Mouse (Mus musculus) megakaryocyte-erythroid progenitor cell, adult 5 weeks (primary cell): ENCODE results near the gene Sycp1. TPM values are rescaled to one million over a fixed set of nuclear protein-coding genes. Genes with fewer than 3 reads are reported as not detected.

Source experiments
- polyA plus RNA-seq: library from polyadenylated mRNA; stranded (reverse); fragments of >175 nt; gene quantifications from 2 replicates; pipeline ENCODE4 v1.2.3, GENCODE M21; 2012

The Sycp1 gene
- not detected in 2 replicates for polyA plus RNA-seq

DNA sequence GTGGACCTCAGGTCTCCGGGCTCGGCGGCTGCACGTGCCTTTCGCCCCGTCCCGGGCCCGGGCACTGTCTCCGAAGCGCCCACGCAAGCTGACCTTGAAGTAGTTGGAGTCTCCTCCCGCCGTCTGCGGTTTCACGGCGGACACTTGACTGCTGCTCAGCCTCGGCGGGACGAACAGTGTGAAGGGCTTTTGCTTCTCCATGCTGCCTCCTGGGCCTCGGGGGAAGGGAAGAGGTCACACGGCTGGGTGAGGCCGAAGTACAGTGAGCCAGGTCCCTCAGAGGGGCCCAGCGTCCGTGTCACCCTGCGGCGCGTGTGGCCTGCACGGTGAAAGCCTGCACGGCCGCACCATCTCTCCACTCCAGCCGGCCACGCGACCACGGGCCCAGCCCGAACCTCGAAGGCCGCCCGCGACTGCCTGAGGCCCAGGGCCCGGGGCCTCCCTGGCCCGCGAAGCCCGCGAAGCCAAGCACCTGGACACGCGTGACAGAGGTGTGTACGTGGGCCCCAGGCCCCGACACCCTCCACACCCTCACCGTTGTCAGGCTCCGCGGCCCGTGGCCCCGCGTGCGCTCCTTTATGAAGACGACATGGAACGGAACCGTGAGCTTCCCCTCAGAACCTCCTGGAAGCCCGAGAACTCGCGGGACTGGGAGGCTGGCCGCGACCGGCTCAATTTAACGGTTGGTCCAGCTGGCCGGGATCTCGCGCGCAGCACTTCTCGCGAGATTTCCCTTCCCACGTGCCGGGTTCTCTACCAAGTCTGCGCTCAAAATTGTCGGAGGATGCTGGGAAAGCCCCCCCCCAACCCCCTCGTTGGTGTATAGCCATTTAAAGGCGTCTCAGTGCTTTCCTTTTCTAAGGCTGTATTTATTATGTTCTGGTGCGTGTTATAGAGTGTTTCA is at the start of gene Sycp1:
Gene Sycp1 (minus strand): TSS at position 650 of the 904 bp plus-strand sequence.

DNA sequence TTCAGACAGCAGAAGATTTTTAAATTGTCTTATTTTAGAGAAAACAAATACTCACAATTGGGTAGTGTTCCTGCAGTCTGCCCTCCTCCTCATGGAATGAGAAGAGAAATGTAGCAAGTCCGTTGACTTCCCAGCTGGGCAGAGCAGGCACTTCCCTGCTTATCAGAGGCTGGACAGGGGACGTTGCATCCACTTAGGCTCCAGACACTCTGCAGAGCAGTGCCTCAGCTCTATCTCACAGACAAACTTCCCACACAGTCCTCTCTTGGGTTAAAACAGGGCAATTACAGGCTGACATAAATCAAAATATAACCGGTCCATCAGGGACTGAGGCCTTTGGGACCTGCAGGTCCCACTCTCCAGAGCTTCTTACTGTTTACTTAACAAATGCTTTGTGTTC is 28.1 kb upstream of the Sycp1 start, which contains the start of gene Nr1h5:
Gene Nr1h5 (minus strand): TSS at position 101 of the 400 bp plus-strand sequence.

DNA sequence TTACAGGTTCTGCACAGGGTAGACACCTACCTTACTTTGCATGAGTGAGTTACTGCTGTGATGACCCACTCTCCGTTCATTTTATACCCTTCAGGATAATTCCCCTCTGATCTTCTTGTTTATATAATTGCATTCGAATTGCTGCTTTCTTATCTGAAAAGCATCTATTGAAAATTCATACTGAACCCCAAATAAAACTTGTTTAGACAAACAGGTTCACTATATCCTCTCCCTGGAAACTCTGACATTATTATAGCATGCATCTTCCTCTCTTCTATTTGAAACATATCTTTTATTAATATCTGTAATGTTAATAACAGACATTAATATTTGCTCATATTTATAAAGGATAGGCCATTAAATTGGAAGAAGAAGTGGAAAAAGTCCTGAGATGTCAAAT is 153.3 kb downstream of the Sycp1 start, which contains the start of gene Tshb:
Gene Tshb (minus strand): TSS at position 101 of the 400 bp plus-strand sequence.

Other genes starting within 250 kb of the Sycp1 start
- gene Tspan2, start 201.6 kb downstream of the Sycp1 start, polyA plus RNA-seq = 1.1 and 1.2 TPM in 2 replicates
- not detected in 2 replicates for gene Tshb, start 153.4 kb downstream of the Sycp1 start, polyA plus RNA-seq
- not detected in 2 replicates for gene Nr1h5, start 28.0 kb upstream of the Sycp1 start, polyA plus RNA-seq
- 2.9 TPM in 2 replicates for gene Sike1, start 59.6 kb upstream of the Sycp1 start, polyA plus RNA-seq
- 12.4 and 12.7 TPM in 2 replicates for gene Csde1, start 84.3 kb upstream of the Sycp1 start, polyA plus RNA-seq
- gene Nras, start 122.2 kb upstream of the Sycp1 start, polyA plus RNA-seq = 2.2 and 3.4 TPM in 2 replicates
- gene Ampd1, start 137.9 kb upstream of the Sycp1 start, polyA plus RNA-seq = not detected in 2 replicates
- 0.17 and 0.19 TPM in 2 replicates for gene Dennd2c, start 166.5 kb upstream of the Sycp1 start, polyA plus RNA-seq
- gene Bcas2, start 235.6 kb upstream of the Sycp1 start, polyA plus RNA-seq = 106 and 141 TPM in 2 replicates